Mouse (Mus musculus) liver, embryonic 14.5 days (tissue): ENCODE data around the gene 1110059G10Rik. TPM values are rescaled to one million over a fixed set of nuclear protein-coding genes. Genes with fewer than 3 reads are reported as not detected.

Source experiments
- ATAC-seq: fragments of 200-750 bp; cut with Nextera tagmentation; 2 replicates; pipeline ENCODE4 v1.8.0; 2017; ENCODE audit warnings: moderate number of reproducible peaks, mild to moderate bottlenecking, moderate library complexity; ENCODE audit not compliant: insufficient read depth
- DNase-seq, 3 experiments: peaks; one replicate each; pipeline ENCODE4 v3.0.0-alpha.2; 2012 to 2013; ENCODE audit warnings: low read depth in 3 of 3, low spot score in 3 of 3
- H3K27ac ChIP-seq: fragments of 300-500 bp; sonication (generic); 2 replicates; pipeline ENCODE4 v1.5.1; 2014; ENCODE audit warnings: moderate library complexity, mild to moderate bottlenecking, control low read depth, inconsistent platforms
- H3K27me3 ChIP-seq: fragments of 300-500 bp; sonication (generic); 2 replicates; pipeline ENCODE4 v1.6.1; 2014; ENCODE audit warnings: mild to moderate bottlenecking, low read length, moderate library complexity; ENCODE audit not compliant: control insufficient read depth, insufficient read depth
- H3K36me3 ChIP-seq: fragments of 300-500 bp; sonication (generic); replicated peaks from 2 replicates; pipeline ENCODE4 v1.6.1; 2014; ENCODE audit warnings: low read depth; ENCODE audit not compliant: control insufficient read depth, insufficient read depth
- H3K4me1 ChIP-seq, 2 experiments: fragments of 200-500 bp in 1 of 2; fragments of 300-500 bp in 1 of 2; sonication (generic) in 1 of 2; replicated peaks; 2 replicates each; pipeline ENCODE4 v1.6.1; 2012 to 2014; ENCODE audit warnings: antibody characterized with exemption in 1 of 2, inconsistent platforms in 1 of 2, low read length in 1 of 2; ENCODE audit not compliant: control insufficient read depth in 2 of 2, insufficient read depth in 2 of 2
- H3K4me2 ChIP-seq: fragments of 300-500 bp; sonication (generic); 2 replicates; pipeline ENCODE4 v1.6.1; 2014; ENCODE audit warnings: low read depth, mild to moderate bottlenecking, control low read depth, moderate library complexity
- H3K4me3 ChIP-seq, 2 experiments: fragments of 200-500 bp in 1 of 2; fragments of 300-500 bp in 1 of 2; sonication (generic) in 1 of 2; 2 replicates each; pipeline ENCODE4 v1.5.1; 2012 to 2014; ENCODE audit warnings: low read depth in 2 of 2, low read length in 2 of 2, mild to moderate bottlenecking in 2 of 2, control low read depth in 1 of 2, inconsistent platforms in 1 of 2, moderate library complexity in 1 of 2; ENCODE audit not compliant: insufficient read depth in 1 of 2
- H3K9ac ChIP-seq: fragments of 300-500 bp; sonication (generic); replicated peaks from 2 replicates; pipeline ENCODE4 v1.6.1; 2014; ENCODE audit warnings: mild to moderate bottlenecking, control low read depth, moderate library complexity
- H3K9me3 ChIP-seq: fragments of 300-500 bp; sonication (generic); 2 replicates; pipeline ENCODE4 v1.6.1; 2016; ENCODE audit warnings: low read length, mixed read lengths; ENCODE audit not compliant: control insufficient read depth
- CTCF ChIP-seq: IDR thresholded peaks from 2 replicates; pipeline ENCODE4 v1.5.1; 2016; ENCODE audit warnings: antibody characterized with exemption, low read depth, control low read depth
- EP300 ChIP-seq: IDR thresholded peaks from 2 replicates; pipeline ENCODE4 v1.6.1; 2016; ENCODE audit warnings: antibody characterized with exemption, low read depth
- WGBS: fragments of 180-500 bp; shearing (Covaris S2); extraction: QIAGEN DNeasy Blood & Tissue Kit; methylation state at CpG from one replicate; pipeline ENCODE4 v1.1.7; 2014; ENCODE audit not compliant: insufficient replicate concordance; 5-methylcytosine and 5-hydroxymethylcytosine counted together
- polyA plus RNA-seq, 2 experiments: library from polyadenylated mRNA; depleted of rRNA in 1 of 2; stranded (reverse) in 1 of 2; unstranded in 1 of 2; fragments of >200 nt; fragmentation: Nextera tagmentation in 1 of 2; extraction: Ambion mirVana in 1 of 2; gene quantifications; 2 replicates each; pipeline versions ENCODE4 v1.2.1 to v1.2.3; 2012 to 2014

Gene 1110059G10Rik
- 6.1 and 9.1 TPM in 2 replicates for polyA plus RNA-seq (2012; rRNA removed)
- 17.9 and 19.0 TPM in 2 replicates for polyA plus RNA-seq (2014; fragmentation: Nextera tagmentation; extraction: Ambion mirVana)

- Histone ChIP-seq H3K9me3 (no peaks in the 10 kb centered on the region), H3K27me3 (no peaks in the 10 kb centered on the region), H3K4me3 (peak within 1 kb of the TSS; percentile 72 to 89), H3K4me2 (peak within 1 kb of the TSS; percentile 94), H3K36me3 (peaks cover 16% of the 10 kb centered on the region), H3K4me1 (peaks cover 11 to 12% of the 10 kb centered on the region in 2 experiments), H3K9ac (peak within 1 kb of the TSS; percentile 89), H3K27ac (peak within 1 kb of the TSS; percentile 62)
- peak; percentile 84 to 88 (median 85) for DNase-seq
- TF ChIP-seq EP300 = peak; percentile 35
- peak; percentile 43 for TF ChIP-seq CTCF
- peak; percentile 95 for ATAC-seq
- WGBS = under 1% methylated on average over 64 of the region's 64 CpGs
These were observed at the start of gene 1110059G10Rik, which contains the start of gene Kif15 for GRCm38 (mm10) chr9:122950643-122951475. 1110059G10Rik (minus strand) TSS chr9:122951000. Kif15 (plus strand) TSS chr9:122951046.

GRCm38 (mm10) chr9:122999193-122999586 is 48.4 kb upstream of the 1110059G10Rik start:
- no peaks in the 10 kb centered on the region for H3K27me3 ChIP-seq
- 90% methylated on average over 4 of the region's 4 CpGs for WGBS
- ATAC-seq (no peak), DNase-seq (no peak)
- H3K27ac ChIP-seq = no peak overlapping the region
- H3K4me2 ChIP-seq = no peak overlapping the region
- no peak overlapping the region for H3K9ac ChIP-seq
- H3K4me1 ChIP-seq = no peaks in the 10 kb centered on the region
- H3K4me3 ChIP-seq = no peak overlapping the region
- H3K36me3 ChIP-seq = peaks cover 87% of the 10 kb centered on the region
- TF ChIP-seq EP300 = no peak
- no peak for TF ChIP-seq CTCF
- no peaks in the 10 kb centered on the region for H3K9me3 ChIP-seq

- no peak for TF ChIP-seq EP300
- no peak for TF ChIP-seq CTCF
- H3K9me3 ChIP-seq = no peaks in the 10 kb centered on the region
These were observed 47.8 kb upstream of the 1110059G10Rik start for GRCm38 (mm10) chr9:122998406-122999192.

GRCm38 (mm10) chr9:122928915-122929314 is 21.9 kb downstream of the 1110059G10Rik start:
- Histone ChIP-seq H3K9me3 (no peaks in the 10 kb centered on the region), H3K4me2 (no peak overlapping the region), H3K4me1 (peaks cover 0 to 2% of the 10 kb centered on the region in 2 experiments; a peak in 3 of 4 replicates), H3K4me3 (no peak overlapping the region), H3K27ac (no peak overlapping the region), H3K36me3 (peaks cover 7% of the 10 kb centered on the region), H3K9ac (no peak overlapping the region), H3K27me3 (no peaks in the 10 kb centered on the region)
- 30% methylated on average over 3 of the region's 3 CpGs for WGBS
- peak; percentile 60 for ATAC-seq
- DNase-seq = no peak
- TF ChIP-seq CTCF (no peak), EP300 (no peak)

More at GRCm38 (mm10) chr9:122998406-122999192, 47.8 kb upstream of the 1110059G10Rik start:
- H3K27ac ChIP-seq = no peak overlapping the region
- H3K4me3 ChIP-seq = no peak overlapping the region
- H3K4me2 ChIP-seq = no peak overlapping the region
- no peak for DNase-seq
- H3K9ac ChIP-seq = no peak overlapping the region
- ATAC-seq = no peak
- 80% methylated on average over 10 of the region's 10 CpGs for WGBS
- H3K27me3 ChIP-seq = no peaks in the 10 kb centered on the region
- H3K36me3 ChIP-seq = peaks cover 88% of the 10 kb centered on the region
- H3K4me1 ChIP-seq = no peaks in the 10 kb centered on the region
